Mouse (Mus musculus) CH12.LX (cell line): ENCODE results near the gene Sdr9c7.

Source experiments
- CTCF ChIP-seq, 2 experiments: IDR thresholded peaks in 1 of 2; conservative IDR thresholded peaks in 1 of 2; 2 replicates each; pipeline ENCODE4 v1.5.1; 2011 to 2012; ENCODE audit warnings: low read depth in 2 of 2, low read length in 2 of 2, improper control_type of control experiment in 1 of 2, inconsistent platforms in 1 of 2, mild to moderate bottlenecking in 1 of 2, moderate library complexity in 1 of 2
- EP300 ChIP-seq: IDR thresholded peaks from 2 replicates; pipeline ENCODE4 v1.6.1; 2011; ENCODE audit warnings: low read length, improper control_type of control experiment
- ETS1 ChIP-seq: conservative IDR thresholded peaks from 2 replicates; pipeline ENCODE4 v1.6.1; 2012; ENCODE audit warnings: low read depth, mild to moderate bottlenecking, inconsistent platforms, low read length, improper control_type of control experiment, moderate library complexity
- MAX ChIP-seq: IDR thresholded peaks from 2 replicates; pipeline ENCODE4 v1.6.1; 2011; ENCODE audit warnings: low read length, improper control_type of control experiment

DNA sequence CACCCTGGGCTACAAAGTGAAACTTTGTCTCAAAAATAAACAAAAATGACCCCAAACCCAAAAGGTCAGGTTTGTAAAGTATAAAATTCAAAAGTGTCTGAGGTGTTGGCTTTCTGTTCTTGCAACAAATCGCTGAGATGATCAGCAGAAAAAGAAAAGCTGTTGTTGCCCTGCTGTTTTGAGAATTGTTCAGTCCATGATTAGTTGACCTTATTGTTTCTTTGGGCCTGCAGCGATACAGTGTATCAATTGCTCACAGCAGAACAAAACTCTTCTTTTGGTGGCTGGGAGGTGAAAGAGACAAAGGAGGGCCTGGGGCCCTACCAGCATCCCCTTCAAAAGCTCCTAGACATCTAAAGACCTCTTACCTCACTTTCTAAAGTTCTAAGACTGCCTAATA lies 7.8 kb downstream of the Sdr9c7 start:
- TF ChIP-seq EP300, result no peak
- no peak for TF ChIP-seq MAX
- no peak for TF ChIP-seq CTCF (conservative IDR thresholded peaks at IDR 0.05 in 1 of 2, IDR thresholded peaks at IDR 0.05 in 1 of 2; ENCODE audit: low read depth in 2 of 2, low read length in 2 of 2)
- no peak for TF ChIP-seq ETS1
